Comparison of ENCODE assay signal across 43 mouse cellular contexts in genomic region chr2:164603482-164603881, GRCm38 (mm10). TPM values are rescaled to one million over a fixed set of nuclear protein-coding genes. Genes with fewer than 3 reads are reported as not detected.
DNase-seq lines count a peak whose midpoint lies in the region; ATAC-seq and TF ChIP-seq lines count a peak whose summit lies in the region.
"Had no signal": no experiment of that assay in that cellular context is flagged by ENCODE, and none has a peak within 500 bp of the region (broad histone marks: within the 10 kb centered on the region; RNA-seq: fewer than 3 reads in every experiment).

No protein-coding gene starts in this region.

- H3K9ac ChIP-seq in midbrain, postnatal 0 days (replicated peaks; ENCODE audit: low read length, poor library complexity, severe bottlenecking), result no peak overlapping the region
- H3K9ac ChIP-seq in midbrain, embryonic 14.5 days (replicated peaks; ENCODE audit: low read length), result no peak overlapping the region
- H3K9ac ChIP-seq in MEL (ENCODE audit: control insufficient read depth, low read depth, low read length, poor library complexity, severe bottlenecking), result no peak overlapping the region
- no peak overlapping the region for H3K9ac ChIP-seq in forebrain, embryonic 13.5 days
- H3K9ac ChIP-seq: embryonic facial prominence, embryonic 13.5 days; forebrain, postnatal 0 days; heart, embryonic 12.5 days; hindbrain, embryonic 14.5 days; kidney, embryonic 15.5 days; limb, embryonic 12.5 days; liver, embryonic 12.5 days; lung, embryonic 15.5 days; midbrain, embryonic 12.5 days; stomach, embryonic 15.5 days had no signal

- TF ChIP-seq EP300 in MEL (IDR thresholded peaks at IDR 0.05; ENCODE audit: low read depth in 1 of 2, low read length in 2 of 2), result no peak

- no peak overlapping the region for H3K4me3 ChIP-seq in left cerebral cortex, adult 2 months
- H3K4me3 ChIP-seq in midbrain, postnatal 0 days (ENCODE audit: low read depth, low read length), result no peak overlapping the region
- H3K4me3 ChIP-seq in midbrain, embryonic 14.5 days (replicated peaks; ENCODE audit: low read depth, low read length), result no peak overlapping the region
- no peak overlapping the region for H3K4me3 ChIP-seq in MEL (ENCODE audit: control insufficient read depth in 1 of 2, insufficient read depth in 1 of 2, low read depth in 2 of 2, low read length in 2 of 2)
- no peak overlapping the region for H3K4me3 ChIP-seq in forebrain, embryonic 13.5 days
- H3K4me3 ChIP-seq: embryonic facial prominence, embryonic 13.5 days; forebrain, embryonic 10.5 days; heart, adult 2 months; heart, embryonic 12.5 days; kidney, embryonic 15.5 days; limb, embryonic 12.5 days; liver, embryonic 12.5 days; lung, embryonic 15.5 days; megakaryocyte, embryonic 14.5 days; midbrain, embryonic 12.5 days; stomach, embryonic 15.5 days had no signal

- intact Hi-C loops in left cerebral cortex, adult 2 months (cut with DNase I), result no loop called here

- no peaks in the 10 kb centered on the region for H3K9me3 ChIP-seq in midbrain, postnatal 0 days (ENCODE audit: low read length)
- H3K9me3 ChIP-seq in midbrain, embryonic 14.5 days (ENCODE audit: control insufficient read depth, low read length), result no peaks in the 10 kb centered on the region
- H3K9me3 ChIP-seq in MEL (replicated peaks; ENCODE audit: insufficient read depth, low read length), result no peaks in the 10 kb centered on the region
- H3K9me3 ChIP-seq in forebrain, embryonic 13.5 days (replicated peaks), result peaks cover 9% of the 10 kb centered on the region
- H3K9me3 ChIP-seq: G1E; kidney, embryonic 15.5 days; lung, embryonic 15.5 days; midbrain, embryonic 12.5 days; stomach, embryonic 15.5 days had no signal

- H3K27me3 ChIP-seq in midbrain, postnatal 0 days (ENCODE audit: insufficient read depth, low read length), result no peaks in the 10 kb centered on the region
- H3K27me3 ChIP-seq in midbrain, embryonic 14.5 days (ENCODE audit: control insufficient read depth, insufficient read depth, low read length), result no peaks in the 10 kb centered on the region
- peaks cover 7 to 10% of the 10 kb centered on the region in 2 experiments for H3K27me3 ChIP-seq in MEL (ENCODE audit: control insufficient read depth in 1 of 2, insufficient read depth in 2 of 2, low read length in 2 of 2)
- no peaks in the 10 kb centered on the region for H3K27me3 ChIP-seq in forebrain, embryonic 13.5 days
- H3K27me3 ChIP-seq: embryonic facial prominence, embryonic 13.5 days; kidney, embryonic 15.5 days; limb, embryonic 12.5 days; lung, embryonic 15.5 days; midbrain, embryonic 12.5 days; stomach, embryonic 15.5 days had no signal

- H3K36me3 ChIP-seq in midbrain, postnatal 0 days (ENCODE audit: insufficient read depth, low read length), result no peaks in the 10 kb centered on the region
- H3K36me3 ChIP-seq in midbrain, embryonic 14.5 days (ENCODE audit: control insufficient read depth, insufficient read depth, low read length), result no peaks in the 10 kb centered on the region
- no peaks in the 10 kb centered on the region for H3K36me3 ChIP-seq in MEL (ENCODE audit: control insufficient read depth in 1 of 2, insufficient read depth in 2 of 2, low read length in 2 of 2)
- no peaks in the 10 kb centered on the region for H3K36me3 ChIP-seq in forebrain, embryonic 13.5 days (ENCODE audit: poor library complexity, severe bottlenecking)
- H3K36me3 ChIP-seq: embryonic facial prominence, embryonic 13.5 days; forebrain, embryonic 10.5 days; G1E; heart, embryonic 12.5 days; kidney, embryonic 15.5 days; limb, embryonic 12.5 days; liver, embryonic 12.5 days; lung, embryonic 15.5 days; midbrain, embryonic 12.5 days; stomach, embryonic 15.5 days had no signal

- no peak for TF ChIP-seq POLR2A in MEL (IDR thresholded peaks at IDR 0.05; ENCODE audit: control insufficient read depth in 1 of 2, insufficient read depth in 1 of 2, low read depth in 1 of 2, low read length in 2 of 2, poor library complexity in 1 of 2)

- no peak for DNase-seq in left cerebral cortex, adult 2 months (ENCODE audit: extremely low spot score in 1 of 2, low spot score in 2 of 2)
- no peak for DNase-seq in left cerebral cortex, adult 8-10 months (ENCODE audit: low spot score in 2 of 2)
- DNase-seq in midbrain, postnatal 0 days (ENCODE audit: low spot score), result no peak
- no peak for DNase-seq in midbrain, embryonic 14.5 days
- peak; percentile 7 for DNase-seq in MEL (ENCODE audit: low read depth, low spot score)
- DNase-seq in induced T-regulatory cell, adult 2 months (ENCODE audit: low read depth), result peak; percentile 7
- DNase-seq: adrenal gland, postnatal 25 days; cerebellum, adult 18-20 months; cerebellum, postnatal 10 days; forebrain, postnatal 0 days; heart, adult 2 months; heart, postnatal 4 days; kidney, adult 18-20 months; kidney, postnatal 4 days; layer of hippocampus, adult 9-11 months; lung, postnatal 4 days; retina, postnatal 1 day; right cerebral cortex, postnatal 14 days; thymus, postnatal 4 days had no signal

- H3K4me2 ChIP-seq in midbrain, postnatal 0 days (ENCODE audit: low read depth, low read length, poor library complexity, severe bottlenecking), result no peak overlapping the region
- H3K4me2 ChIP-seq in midbrain, embryonic 14.5 days (ENCODE audit: low read length), result no peak overlapping the region
- no peak overlapping the region for H3K4me2 ChIP-seq in forebrain, embryonic 13.5 days
- H3K4me2 ChIP-seq: embryonic facial prominence, embryonic 13.5 days; heart, embryonic 12.5 days; hindbrain, embryonic 14.5 days; kidney, embryonic 15.5 days; limb, embryonic 12.5 days; liver, embryonic 12.5 days; lung, embryonic 15.5 days; midbrain, embryonic 12.5 days; stomach, embryonic 15.5 days had no signal

- no peaks in the 10 kb centered on the region for H3K4me1 ChIP-seq in midbrain, postnatal 0 days (ENCODE audit: insufficient read depth, low read length)
- H3K4me1 ChIP-seq in midbrain, embryonic 14.5 days (ENCODE audit: control insufficient read depth, insufficient read depth, low read length), result no peaks in the 10 kb centered on the region
- H3K4me1 ChIP-seq in MEL (ENCODE audit: control insufficient read depth in 1 of 2, insufficient read depth in 2 of 2, low read length in 2 of 2), result no peaks in the 10 kb centered on the region
- no peaks in the 10 kb centered on the region for H3K4me1 ChIP-seq in forebrain, embryonic 13.5 days
- H3K4me1 ChIP-seq: embryonic facial prominence, embryonic 13.5 days; forebrain, embryonic 10.5 days; heart, embryonic 12.5 days; limb, embryonic 12.5 days; liver, embryonic 12.5 days; lung, embryonic 15.5 days; megakaryocyte, embryonic 14.5 days; midbrain, embryonic 12.5 days; stomach, embryonic 15.5 days had no signal

- H3K79me2 ChIP-seq in MEL (ENCODE audit: control insufficient read depth, insufficient read depth, low read length, poor library complexity), result no peaks in the 10 kb centered on the region

- peak; percentile 7 for TF ChIP-seq CTCF in left cerebral cortex, adult 2 months (IDR thresholded peaks at IDR 0.05)
- peak; percentile 11; the same call in 1 of the 2 replicates for TF ChIP-seq CTCF in midbrain, postnatal 0 days (IDR thresholded peaks at IDR 0.05)
- TF ChIP-seq CTCF in MEL (IDR thresholded peaks at IDR 0.05 in 2 of 3, conservative IDR thresholded peaks at IDR 0.05 in 1 of 3; ENCODE audit: control insufficient read depth in 1 of 3, insufficient read depth in 1 of 3, low read depth in 2 of 3, low read length in 3 of 3, poor library complexity in 1 of 3, severe bottlenecking in 1 of 3), result peak; percentile 30 to 46 (median 31); a peak in 5 of 6 replicates

- TF ChIP-seq RAD21 in MEL (IDR thresholded peaks at IDR 0.05; ENCODE audit: low read depth, low read length), result peak; percentile 47

- H3K27ac ChIP-seq in left cerebral cortex, adult 2 months, result no peak overlapping the region
- no peak overlapping the region for H3K27ac ChIP-seq in midbrain, postnatal 0 days (ENCODE audit: low read depth, low read length)
- H3K27ac ChIP-seq in midbrain, embryonic 14.5 days (replicated peaks; ENCODE audit: low read depth, low read length), result no peak overlapping the region
- H3K27ac ChIP-seq in MEL (ENCODE audit: control insufficient read depth, low read depth, low read length), result no peak overlapping the region
- H3K27ac ChIP-seq in forebrain, embryonic 13.5 days, result no peak overlapping the region
- H3K27ac ChIP-seq: embryonic facial prominence, embryonic 13.5 days; forebrain, embryonic 10.5 days; heart, adult 2 months; hindbrain, embryonic 14.5 days; kidney, embryonic 15.5 days; limb, embryonic 12.5 days; liver, embryonic 12.5 days; lung, embryonic 15.5 days; midbrain, embryonic 12.5 days; stomach, embryonic 15.5 days had no signal

- no peak for ATAC-seq in midbrain, postnatal 0 days (ENCODE audit: low FRiP score)
- ATAC-seq in midbrain, embryonic 14.5 days (ENCODE audit: low FRiP score, low TSS enrichment), result no peak
- ATAC-seq in activated CD4-positive, CD25-positive, alpha-beta regulatory T cell, adult 4 months, result no peak
- no peak for ATAC-seq in forebrain, embryonic 13.5 days
- ATAC-seq: CD4-positive, CD25-positive, alpha-beta regulatory T cell, adult 4 months; forebrain, postnatal 0 days; liver, embryonic 12.5 days had no signal

- WGBS in midbrain, postnatal 0 days, result 92% methylated on average over 3 of the region's 3 CpGs
- WGBS in midbrain, embryonic 14.5 days, result 91% methylated on average over 3 of the region's 3 CpGs
- 91% methylated on average over 3 of the region's 3 CpGs for WGBS in forebrain, embryonic 13.5 days

RNA-seq across cellular contexts. Expression of gene Wfdc6b, which starts 9.8 kb away (rescaled TPM):
- total RNA-seq in left cerebral cortex, adult 2 months (2021), result not detected
- total RNA-seq in left cerebral cortex, adult 8-10 months (2022), result not detected
- not detected in 2 replicates for total RNA-seq in midbrain, postnatal 0 days (2014; rRNA removed)
- not detected in 2 replicates for polyA plus RNA-seq in midbrain, postnatal 0 days (2015; fragmentation: Nextera tagmentation; extraction: Ambion mirVana)
- polyA plus RNA-seq in midbrain, embryonic 14.5 days (2014; fragmentation: Nextera tagmentation; extraction: Ambion mirVana), result not detected in 2 replicates
- total RNA-seq in MEL (2012; rRNA removed), result not detected in 2 replicates
- polyA plus RNA-seq in MEL (2012; ENCODE audit: insufficient read depth in 1 of 2, insufficient read length in 2 of 2, low read depth in 1 of 2, low replicate concordance in 2 of 2, missing spikeins in 1 of 2), result not detected
- not detected for polyA plus RNA-seq in activated CD4-positive, CD25-positive, alpha-beta regulatory T cell, adult 4 months (2017; shearing (Covaris generic))
- polyA plus RNA-seq in forebrain, embryonic 13.5 days (2015; fragmentation: Nextera tagmentation; extraction: Ambion mirVana), result not detected in 2 replicates
- total RNA-seq: adrenal gland, postnatal 25 days; common myeloid progenitor, adult 5-6 weeks; forebrain, postnatal 0 days; G1E; gastrocnemius, adult 8-10 months; gastrocnemius, postnatal 4 days; heart, adult 2 months; heart, postnatal 4 days; left cerebral cortex, postnatal 25 days; monocyte, adult 5-6 weeks had no signal
- polyA plus RNA-seq: CD4-positive, CD25-positive, alpha-beta regulatory T cell, adult 4 months; embryonic facial prominence, embryonic 13.5 days; forebrain, embryonic 10.5 days; forebrain, postnatal 0 days; G1E; heart, adult 2 months; heart, embryonic 12.5 days; heart, postnatal 0 days; hindbrain, embryonic 14.5 days; intestine, embryonic 14.5 days; kidney, embryonic 15.5 days; limb, embryonic 12.5 days; liver, embryonic 12.5 days; lung, embryonic 15.5 days; midbrain, embryonic 12.5 days; neural tube, embryonic 14.5 days; stomach, embryonic 15.5 days; thymus, postnatal 0 days had no signal

RNA-seq across cellular contexts. Expression of gene Wfdc8, which starts 9.9 kb away (rescaled TPM):
- not detected for total RNA-seq in left cerebral cortex, adult 2 months (2021)
- not detected for total RNA-seq in left cerebral cortex, adult 8-10 months (2022)
- 0.28 TPM in 1 of 2 replicates, not detected in the other for total RNA-seq in midbrain, postnatal 0 days (2014; rRNA removed)
- not detected in 2 replicates for polyA plus RNA-seq in midbrain, postnatal 0 days (2015; fragmentation: Nextera tagmentation; extraction: Ambion mirVana)
- polyA plus RNA-seq in midbrain, embryonic 14.5 days (2014; fragmentation: Nextera tagmentation; extraction: Ambion mirVana), result not detected in 2 replicates
- not detected in 2 replicates for total RNA-seq in MEL (2012; rRNA removed)
- not detected for polyA plus RNA-seq in MEL (2012; ENCODE audit: insufficient read depth in 1 of 2, insufficient read length in 2 of 2, low read depth in 1 of 2, low replicate concordance in 2 of 2, missing spikeins in 1 of 2)
- not detected for polyA plus RNA-seq in activated CD4-positive, CD25-positive, alpha-beta regulatory T cell, adult 4 months (2017; shearing (Covaris generic))
- polyA plus RNA-seq in forebrain, embryonic 13.5 days (2015; fragmentation: Nextera tagmentation; extraction: Ambion mirVana), result not detected in 2 replicates
- total RNA-seq: adrenal gland, postnatal 25 days; common myeloid progenitor, adult 5-6 weeks; forebrain, postnatal 0 days; G1E; gastrocnemius, adult 8-10 months; gastrocnemius, postnatal 4 days; heart, adult 2 months; heart, postnatal 4 days; left cerebral cortex, postnatal 25 days; monocyte, adult 5-6 weeks had no signal
- polyA plus RNA-seq: CD4-positive, CD25-positive, alpha-beta regulatory T cell, adult 4 months; embryonic facial prominence, embryonic 13.5 days; forebrain, embryonic 10.5 days; forebrain, postnatal 0 days; G1E; heart, adult 2 months; heart, embryonic 12.5 days; heart, postnatal 0 days; hindbrain, embryonic 14.5 days; intestine, embryonic 14.5 days; kidney, embryonic 15.5 days; limb, embryonic 12.5 days; liver, embryonic 12.5 days; lung, embryonic 15.5 days; midbrain, embryonic 12.5 days; neural tube, embryonic 14.5 days; stomach, embryonic 15.5 days; thymus, postnatal 0 days had no signal

RNA-seq across cellular contexts. Expression of gene Eppin, which starts 10.1 kb away (rescaled TPM):
- total RNA-seq in left cerebral cortex, adult 2 months (2021), result not detected
- total RNA-seq in left cerebral cortex, adult 8-10 months (2022), result not detected
- not detected in 2 replicates for total RNA-seq in midbrain, postnatal 0 days (2014; rRNA removed)
- polyA plus RNA-seq in midbrain, postnatal 0 days (2015; fragmentation: Nextera tagmentation; extraction: Ambion mirVana), result not detected in 2 replicates
- polyA plus RNA-seq in midbrain, embryonic 14.5 days (2014; fragmentation: Nextera tagmentation; extraction: Ambion mirVana), result not detected in 2 replicates
- total RNA-seq in MEL (2012; rRNA removed), result not detected in 2 replicates
- not detected for polyA plus RNA-seq in MEL (2012; ENCODE audit: insufficient read depth in 1 of 2, insufficient read length in 2 of 2, low read depth in 1 of 2, low replicate concordance in 2 of 2, missing spikeins in 1 of 2)
- polyA plus RNA-seq in activated CD4-positive, CD25-positive, alpha-beta regulatory T cell, adult 4 months (2017; shearing (Covaris generic)), result not detected
- polyA plus RNA-seq in forebrain, embryonic 13.5 days (2015; fragmentation: Nextera tagmentation; extraction: Ambion mirVana), result not detected in 2 replicates
- total RNA-seq: adrenal gland, postnatal 25 days; common myeloid progenitor, adult 5-6 weeks; forebrain, postnatal 0 days; G1E; gastrocnemius, adult 8-10 months; gastrocnemius, postnatal 4 days; heart, adult 2 months; heart, postnatal 4 days; left cerebral cortex, postnatal 25 days; monocyte, adult 5-6 weeks had no signal
- polyA plus RNA-seq: CD4-positive, CD25-positive, alpha-beta regulatory T cell, adult 4 months; embryonic facial prominence, embryonic 13.5 days; forebrain, embryonic 10.5 days; forebrain, postnatal 0 days; G1E; heart, embryonic 12.5 days; heart, postnatal 0 days; hindbrain, embryonic 14.5 days; intestine, embryonic 14.5 days; kidney, embryonic 15.5 days; limb, embryonic 12.5 days; liver, embryonic 12.5 days; lung, embryonic 15.5 days; midbrain, embryonic 12.5 days; neural tube, embryonic 14.5 days; stomach, embryonic 15.5 days; thymus, postnatal 0 days had no signal

RNA-seq across cellular contexts. Expression of gene Wfdc6a, which starts 18.2 kb away (rescaled TPM):
- not detected for total RNA-seq in left cerebral cortex, adult 2 months (2021)
- not detected for total RNA-seq in left cerebral cortex, adult 8-10 months (2022)
- not detected in 2 replicates for total RNA-seq in midbrain, postnatal 0 days (2014; rRNA removed)
- not detected in 2 replicates for polyA plus RNA-seq in midbrain, postnatal 0 days (2015; fragmentation: Nextera tagmentation; extraction: Ambion mirVana)
- polyA plus RNA-seq in midbrain, embryonic 14.5 days (2014; fragmentation: Nextera tagmentation; extraction: Ambion mirVana), result not detected in 2 replicates
- not detected in 2 replicates for total RNA-seq in MEL (2012; rRNA removed)
- polyA plus RNA-seq in MEL (2012; ENCODE audit: insufficient read depth in 1 of 2, insufficient read length in 2 of 2, low read depth in 1 of 2, low replicate concordance in 2 of 2, missing spikeins in 1 of 2), result not detected
- polyA plus RNA-seq in activated CD4-positive, CD25-positive, alpha-beta regulatory T cell, adult 4 months (2017; shearing (Covaris generic)), result not detected
- not detected in 2 replicates for polyA plus RNA-seq in forebrain, embryonic 13.5 days (2015; fragmentation: Nextera tagmentation; extraction: Ambion mirVana)
- total RNA-seq: common myeloid progenitor, adult 5-6 weeks; forebrain, postnatal 0 days; G1E; gastrocnemius, adult 8-10 months; gastrocnemius, postnatal 4 days; heart, postnatal 4 days; monocyte, adult 5-6 weeks had no signal
- polyA plus RNA-seq: CD4-positive, CD25-positive, alpha-beta regulatory T cell, adult 4 months; embryonic facial prominence, embryonic 13.5 days; forebrain, embryonic 10.5 days; G1E; limb, embryonic 12.5 days; midbrain, embryonic 12.5 days; neural tube, embryonic 14.5 days; thymus, postnatal 0 days had no signal

RNA-seq across cellular contexts. Expression of gene Spint3, which starts 30.2 kb away (rescaled TPM):
- not detected for total RNA-seq in left cerebral cortex, adult 2 months (2021)
- total RNA-seq in left cerebral cortex, adult 8-10 months (2022), result not detected
- not detected in 2 replicates for total RNA-seq in midbrain, postnatal 0 days (2014; rRNA removed)
- polyA plus RNA-seq in midbrain, postnatal 0 days (2015; fragmentation: Nextera tagmentation; extraction: Ambion mirVana), result not detected in 2 replicates
- not detected in 2 replicates for polyA plus RNA-seq in midbrain, embryonic 14.5 days (2014; fragmentation: Nextera tagmentation; extraction: Ambion mirVana)
- total RNA-seq in MEL (2012; rRNA removed), result not detected in 2 replicates
- polyA plus RNA-seq in MEL (2012; ENCODE audit: insufficient read depth in 1 of 2, insufficient read length in 2 of 2, low read depth in 1 of 2, low replicate concordance in 2 of 2, missing spikeins in 1 of 2), result not detected
- polyA plus RNA-seq in activated CD4-positive, CD25-positive, alpha-beta regulatory T cell, adult 4 months (2017; shearing (Covaris generic)), result not detected
- not detected in 2 replicates for polyA plus RNA-seq in forebrain, embryonic 13.5 days (2015; fragmentation: Nextera tagmentation; extraction: Ambion mirVana)
- total RNA-seq: adrenal gland, postnatal 25 days; common myeloid progenitor, adult 5-6 weeks; forebrain, postnatal 0 days; G1E; gastrocnemius, adult 8-10 months; gastrocnemius, postnatal 4 days; heart, adult 2 months; heart, postnatal 4 days; left cerebral cortex, postnatal 25 days; monocyte, adult 5-6 weeks had no signal
- polyA plus RNA-seq: CD4-positive, CD25-positive, alpha-beta regulatory T cell, adult 4 months; embryonic facial prominence, embryonic 13.5 days; forebrain, embryonic 10.5 days; forebrain, postnatal 0 days; G1E; heart, adult 2 months; heart, embryonic 12.5 days; heart, postnatal 0 days; hindbrain, embryonic 14.5 days; intestine, embryonic 14.5 days; kidney, embryonic 15.5 days; limb, embryonic 12.5 days; liver, embryonic 12.5 days; lung, embryonic 15.5 days; midbrain, embryonic 12.5 days; neural tube, embryonic 14.5 days; stomach, embryonic 15.5 days; thymus, postnatal 0 days had no signal

Comparison
In these comparisons a context has a peak if more than half of its experiments do, and no peak if none do; other contexts are left out.
1. DNase-seq: peak in MEL (single experiment) and induced T-regulatory cell, adult 2 months (single experiment); none in left cerebral cortex, adult 2 months (0 of 2), left cerebral cortex, adult 8-10 months (0 of 2), midbrain, postnatal 0 days (single experiment) and midbrain, embryonic 14.5 days (single experiment).
2. Peak in every context shown above with its lines, with median percentiles within 50 percentile points of each other: CTCF ChIP-seq.